Mouse (Mus musculus): ENCODE results near the gene Ripply1.

- TF ChIP-seq CTCF (IDR thresholded peaks at IDR 0.05; ENCODE audit: insufficient read depth, low read length) = no peak
- TF ChIP-seq POLR2A (IDR thresholded peaks at IDR 0.05; ENCODE audit: borderline replicate concordance, extremely low read depth, low read depth, low read length) = no peak
Measured at GRCm38 (mm10) chrX:139762546-139762945, 19.6 kb downstream of the Ripply1 start.
